Mouse (Mus musculus) stomach, postnatal 0 days (tissue): ENCODE measurements around the gene Hist2h2aa2.

Experiments
- CTCF ChIP-seq: IDR thresholded peaks from 2 replicates; pipeline ENCODE4 v1.5.1; 2016; ENCODE audit warnings: antibody characterized with exemption, low read depth, mild to moderate bottlenecking, moderate library complexity
- EP300 ChIP-seq: optimal IDR thresholded peaks from 2 replicates; pipeline ENCODE3; 2016; ENCODE audit warnings: antibody characterized with exemption

- TF ChIP-seq EP300 (no peak), CTCF (no peak)
Observed at GRCm38 (mm10) chr3:96196437-96197128, 43.5 kb downstream of the Hist2h2aa2 start.
